Mouse (Mus musculus) adrenal gland, adult (tissue): ENCODE results near the gene Clec4g.

Experiments used
- DNase-seq, 2 experiments: peaks; one replicate each; pipeline ENCODE4 v3.0.0; 2022 to 2023; ENCODE audit warnings: low spot score in 1 of 2; ENCODE audit not compliant: inconsistent age in 2 of 2

Clec4g gene

DNA sequence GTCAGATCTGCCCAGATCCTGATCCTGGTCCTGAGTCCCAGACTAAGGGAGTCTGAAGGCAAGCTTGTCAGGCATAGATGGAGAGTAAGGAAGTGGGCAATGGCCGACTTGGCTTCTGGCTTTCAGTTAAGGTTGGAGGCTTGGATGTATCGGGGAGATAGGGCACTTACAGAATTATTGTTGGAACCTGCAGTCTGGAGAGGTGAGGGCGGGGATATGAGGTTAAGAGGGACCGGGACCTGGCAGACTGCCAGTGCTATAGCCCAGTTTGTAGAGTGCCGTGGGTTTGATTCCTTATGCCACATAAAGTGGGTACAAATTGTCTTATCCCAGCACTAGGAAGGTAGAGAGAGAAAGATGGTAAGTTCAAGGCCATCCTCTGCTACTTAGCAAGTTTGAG is 40.8 kb downstream of the Clec4g start:
- no peak for DNase-seq

DNA sequence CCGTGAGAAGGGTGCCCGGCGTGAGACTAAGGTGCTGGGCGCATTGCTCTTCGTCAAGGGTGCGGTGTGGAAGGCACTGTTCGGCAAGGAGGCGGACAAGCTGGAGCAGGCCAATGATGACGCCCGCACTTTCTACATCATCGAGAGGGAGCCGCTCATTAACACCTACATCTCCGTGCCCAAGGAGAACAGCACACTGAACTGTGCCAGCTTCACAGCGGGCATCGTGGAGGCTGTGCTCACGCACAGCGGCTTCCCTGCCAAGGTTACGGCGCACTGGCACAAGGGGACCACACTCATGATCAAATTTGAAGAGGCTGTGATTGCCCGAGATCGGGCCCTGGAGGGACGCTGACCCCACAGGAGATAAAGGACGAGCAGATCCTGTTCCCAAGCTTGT is 41.2 kb downstream of the Clec4g start:
- DNase-seq = no peak

DNA sequence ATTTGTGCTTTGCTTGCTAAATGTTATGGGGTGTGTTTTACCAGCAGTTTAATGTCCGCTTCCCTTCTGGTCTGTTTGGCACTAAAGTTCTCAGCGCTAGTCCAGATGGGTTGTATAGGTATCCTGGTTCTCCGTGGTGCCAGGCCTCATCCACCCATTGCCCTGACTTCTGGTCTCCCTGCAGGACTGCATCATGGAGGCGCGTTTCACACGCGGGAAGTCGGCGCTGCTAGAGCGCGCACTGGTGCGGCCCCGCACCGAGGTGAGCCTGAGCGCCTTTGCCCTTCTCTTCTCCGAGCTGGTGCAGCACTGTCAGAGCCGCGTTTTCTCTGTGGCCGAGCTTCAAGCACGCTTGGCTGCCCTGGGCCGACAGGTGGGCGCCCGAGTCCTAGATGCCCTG is 41.6 kb downstream of the Clec4g start:
- no peak for DNase-seq

DNA sequence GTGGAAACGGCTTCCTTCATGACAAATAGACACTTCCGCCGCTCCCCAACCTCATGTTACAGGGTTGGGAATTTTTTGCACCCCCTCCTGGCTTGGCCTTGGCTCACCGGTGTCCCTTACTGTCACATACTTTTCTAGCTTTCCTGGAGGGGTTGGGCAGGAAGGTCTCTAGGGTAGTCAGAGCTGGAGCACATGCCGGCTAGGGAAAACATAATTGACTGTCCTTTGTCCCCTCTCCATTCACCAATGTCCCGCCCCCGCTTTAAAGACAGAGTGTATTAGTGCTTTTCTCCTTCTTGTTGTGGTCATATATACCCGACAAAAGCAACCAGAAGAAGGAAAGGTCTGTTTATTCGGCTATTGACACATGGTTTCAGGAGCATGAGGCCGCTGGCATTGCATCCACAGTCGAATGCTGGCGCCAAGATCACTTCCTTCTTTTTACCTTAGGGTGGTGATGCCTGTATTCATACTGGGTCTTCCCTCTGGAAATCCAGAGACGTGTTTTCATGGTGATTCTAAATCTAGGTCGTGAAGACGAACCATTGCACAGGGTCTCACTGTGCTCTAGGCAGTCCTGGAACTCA is 43.4 kb downstream of the Clec4g start:
- peak in 1 of 2 experiments; percentile 46 for DNase-seq

DNA sequence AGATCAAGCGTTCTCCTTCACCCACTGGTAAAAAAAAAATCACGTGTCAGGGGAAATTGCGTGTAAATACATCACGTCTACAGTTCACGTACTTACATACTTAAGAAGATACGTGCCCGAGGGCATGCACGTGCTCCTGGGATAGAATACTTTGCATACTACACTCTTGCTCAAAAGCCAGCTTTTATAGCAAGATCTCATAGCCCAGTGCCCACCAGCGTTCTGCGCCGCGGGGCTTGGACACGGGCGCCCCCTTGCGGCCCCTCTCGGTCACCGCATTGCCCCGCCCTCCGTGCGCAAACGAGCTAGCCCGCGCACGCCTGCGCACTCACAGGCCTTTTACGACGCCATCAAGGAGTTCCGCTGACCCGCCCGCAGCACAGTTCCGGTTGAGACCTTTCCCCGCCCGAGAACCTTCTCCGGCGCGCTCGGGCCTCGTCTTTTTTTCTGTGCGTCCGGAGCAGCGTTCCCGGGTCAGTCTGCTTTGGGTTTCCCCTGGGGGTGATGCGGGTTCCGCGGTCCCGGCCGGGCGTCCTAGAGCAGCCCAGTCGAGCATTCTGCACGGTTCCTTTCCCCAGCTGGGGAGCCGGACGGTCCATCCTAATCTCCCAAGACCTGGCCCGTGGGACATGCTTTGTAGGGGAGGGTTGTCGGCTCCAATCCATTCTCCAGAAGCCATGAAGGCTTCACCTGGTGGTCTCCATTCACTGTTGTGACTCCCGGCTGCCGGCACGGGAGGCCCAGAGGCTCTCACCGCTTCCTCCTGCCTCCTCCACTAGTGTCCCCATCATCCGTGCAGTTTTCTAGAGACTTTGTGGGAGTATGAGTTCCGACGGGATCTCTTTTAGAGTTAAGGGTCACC is 44.1 kb downstream of the Clec4g start, which contains the start of gene Trappc5:
Gene Trappc5, plus strand, starts transcription at position 169 of the 862 bp plus-strand sequence.
- peak; percentile 95 to 98 for DNase-seq

DNA sequence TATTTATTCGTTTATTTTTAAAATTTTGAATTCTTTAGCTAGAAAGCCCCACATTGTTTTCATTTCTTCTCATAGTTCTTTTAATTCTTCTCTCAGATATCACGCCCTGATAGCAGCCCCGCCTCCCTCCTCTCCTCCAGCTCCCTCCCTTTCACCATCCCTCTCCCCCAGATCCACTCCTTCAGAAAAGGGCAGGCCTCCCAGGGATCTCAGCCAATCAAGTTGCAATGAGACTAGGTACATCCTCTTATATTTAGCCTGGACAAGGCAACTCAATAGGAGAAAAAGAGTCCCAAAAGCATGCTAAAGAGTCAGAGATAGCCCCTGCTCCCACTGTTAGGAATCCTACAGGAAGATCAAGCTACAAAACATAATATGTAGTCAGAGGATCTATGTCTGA is 45.8 kb downstream of the Clec4g start:
- DNase-seq = no peak

DNA sequence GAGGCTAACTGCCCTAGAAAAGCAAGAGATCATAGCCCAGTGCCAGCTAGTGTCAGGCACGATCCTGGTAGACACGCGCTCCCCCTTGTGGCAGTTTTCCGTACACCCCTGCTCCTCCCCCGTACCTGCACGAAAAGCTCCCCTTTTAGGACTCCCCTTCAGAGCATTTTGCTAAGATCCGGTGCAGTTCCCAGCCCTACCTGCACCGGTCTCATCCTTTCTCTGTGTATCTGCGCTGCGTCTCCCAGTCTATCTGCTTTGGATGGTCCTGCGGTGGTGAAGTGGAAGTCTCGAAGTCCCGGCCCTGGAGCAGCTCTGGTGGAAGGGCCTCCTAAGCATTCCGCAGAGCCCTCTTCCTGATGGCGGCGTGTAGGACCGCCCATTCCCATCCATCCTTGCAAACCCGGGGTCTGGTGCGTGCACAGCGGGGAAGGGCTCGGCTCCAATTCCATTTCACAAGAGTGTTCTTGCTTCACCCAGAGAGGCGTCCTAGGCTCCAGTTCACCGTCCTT is 48.4 kb downstream of the Clec4g start, which contains the start of gene Fcor:
Gene Fcor, minus strand, starts transcription at position 383 of the 512 bp plus-strand sequence.
- DNase-seq = peak; percentile 80 to 96

DNA sequence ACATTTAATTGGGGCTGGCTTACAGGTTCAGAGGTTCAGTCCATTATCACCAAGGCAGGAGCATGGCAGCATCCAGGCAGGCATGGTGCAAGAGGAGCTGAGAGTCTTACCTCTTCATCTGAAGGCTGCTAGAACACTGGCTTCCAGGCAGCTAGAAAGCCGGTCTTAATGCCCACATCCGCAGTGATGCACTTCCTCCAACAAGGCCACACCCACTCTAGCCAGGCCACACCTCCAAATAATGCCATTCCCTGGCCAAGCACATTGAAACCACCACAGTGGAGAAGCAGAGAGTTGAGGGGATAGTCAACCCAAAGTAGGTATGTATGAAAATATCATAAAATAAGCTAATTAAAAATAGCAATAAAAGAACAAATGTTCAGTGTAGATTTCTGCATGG is 50.1 kb downstream of the Clec4g start:
- DNase-seq = no peak

DNA sequence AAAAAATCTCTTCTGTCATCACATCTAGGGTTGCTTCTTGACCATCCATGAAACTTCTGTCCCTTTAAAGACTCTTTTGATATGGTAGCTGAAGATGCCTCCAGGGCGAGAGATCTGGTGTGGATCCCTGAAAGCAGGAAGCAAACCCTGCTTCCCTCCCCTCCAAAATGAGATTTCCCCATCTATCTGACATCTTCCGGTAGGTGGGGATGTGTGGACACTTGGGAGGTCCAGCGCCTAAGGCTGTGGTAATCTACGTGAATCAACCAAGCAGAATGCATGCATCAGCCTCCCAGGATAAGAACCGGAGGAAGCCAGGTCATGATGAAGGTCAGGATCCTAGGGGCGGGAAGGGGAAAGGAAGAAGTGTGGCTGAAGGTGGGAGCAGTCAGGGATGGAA is 54.9 kb downstream of the Clec4g start, which contains the start of gene Mcemp1:
Gene Mcemp1, plus strand, starts transcription at position 248 of the 400 bp plus-strand sequence.
- no peak for DNase-seq

DNA sequence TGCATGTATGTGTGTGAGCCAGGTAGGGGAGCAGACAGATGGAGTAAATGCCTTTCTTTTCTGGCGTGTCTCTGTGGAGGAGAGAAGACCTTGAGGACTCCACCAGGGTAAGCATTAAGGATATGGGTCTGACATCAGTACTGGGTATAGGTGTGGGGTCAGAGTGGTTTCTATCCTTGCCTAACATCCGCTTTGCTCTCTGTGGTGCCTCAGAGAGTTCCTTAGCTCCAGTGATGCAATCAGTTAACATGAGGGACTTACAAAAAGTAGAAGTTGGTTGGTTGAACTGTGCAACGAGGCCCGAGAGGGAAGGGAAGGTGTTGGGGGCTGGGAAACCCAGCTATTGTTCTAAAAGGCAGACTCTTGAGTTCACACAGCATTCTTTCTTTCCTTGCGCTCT is 56.0 kb downstream of the Clec4g start:
- DNase-seq = no peak

DNA sequence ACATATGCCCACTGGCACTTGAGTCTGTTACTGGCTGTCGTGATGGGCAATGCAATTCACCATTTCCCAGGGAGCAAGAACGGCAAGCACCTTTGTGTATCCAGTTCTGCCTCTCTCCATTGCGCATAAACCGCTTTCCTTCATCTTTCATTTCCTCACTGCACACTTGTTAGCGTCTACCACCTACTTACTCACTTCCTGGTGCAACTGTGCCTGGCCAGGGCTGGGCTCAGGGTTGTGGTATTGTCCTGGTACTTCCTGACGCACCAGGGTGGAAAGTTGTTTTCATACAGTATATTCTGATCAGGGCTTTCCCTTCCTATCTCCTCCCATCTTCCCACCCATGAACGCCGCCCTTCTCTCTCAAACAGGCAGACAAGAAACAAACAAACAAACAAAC is 59.6 kb downstream of the Clec4g start:
- DNase-seq = no peak
